In genomic region chr7:29354161-29354560, GRCm38 (mm10) we compare ENCODE assay signal across 12 mouse cellular contexts. TPM values are rescaled to one million over a fixed set of nuclear protein-coding genes. Genes with fewer than 3 reads are reported as not detected.
DNase-seq lines count a peak whose midpoint lies in the region; ATAC-seq and TF ChIP-seq lines count a peak whose summit lies in the region.
"Had no signal": no experiment of that assay in that cellular context is flagged by ENCODE, and none has a peak within 500 bp of the region (broad histone marks: within the 10 kb centered on the region; RNA-seq: fewer than 3 reads in every experiment).

No protein-coding gene starts in this region.

- TF ChIP-seq CTCF in lung, postnatal 0 days (IDR thresholded peaks at IDR 0.05), result no peak

- WGBS in heart, embryonic 12.5 days, result 73% methylated on average over 8 of the region's 8 CpGs
- WGBS in lung, postnatal 0 days, result 96% methylated on average over 8 of the region's 8 CpGs
- WGBS in midbrain, embryonic 11.5 days, result 87% methylated on average over 8 of the region's 8 CpGs

- H3K9ac ChIP-seq in heart, embryonic 12.5 days, result no peak overlapping the region
- H3K9ac ChIP-seq in lung, postnatal 0 days (replicated peaks; ENCODE audit: low read depth), result no peak overlapping the region
- H3K9ac ChIP-seq in midbrain, embryonic 11.5 days (ENCODE audit: low read length), result no peak overlapping the region

- peak; percentile 13 to 46 for DNase-seq in heart, adult 9 months (ENCODE audit: low spot score in 2 of 2)
- peak; percentile 88 for DNase-seq in adrenal gland, postnatal 36 days
- peak; percentile 52 for DNase-seq in gastrocnemius, postnatal 25 days
- peak; percentile 76 for DNase-seq in ovary, postnatal 36 days (ENCODE audit: low spot score)
- no peak for DNase-seq in lung, postnatal 0 days (ENCODE audit: low spot score)
- no peak for DNase-seq in midbrain, embryonic 11.5 days (ENCODE audit: low spot score, missing footprints)
- DNase-seq: lung, postnatal 4 days; thymus, adult 2 months had no signal

- peaks cover 2% of the 10 kb centered on the region; the same call in 1 of the 2 replicates for H3K36me3 ChIP-seq in heart, embryonic 12.5 days
- peaks cover 15% of the 10 kb centered on the region; the same call in 1 of the 2 replicates for H3K36me3 ChIP-seq in lung, postnatal 0 days (ENCODE audit: insufficient read depth, low read length)
- peaks cover 2% of the 10 kb centered on the region for H3K36me3 ChIP-seq in midbrain, embryonic 11.5 days (ENCODE audit: control insufficient read depth, insufficient read depth, low read length)

- H3K27me3 ChIP-seq in heart, embryonic 12.5 days (replicated peaks), result 0 out of 2 replicates have a peak, but pooled peaks cover 6% of the 10 kb centered on the region
- no peaks in the 10 kb centered on the region for H3K27me3 ChIP-seq in lung, postnatal 0 days (replicated peaks; ENCODE audit: insufficient read depth, low read length)
- no peaks in the 10 kb centered on the region for H3K27me3 ChIP-seq in midbrain, embryonic 11.5 days (ENCODE audit: control insufficient read depth, insufficient read depth, low read length)

- no peak for TF ChIP-seq EP300 in lung, postnatal 0 days (IDR thresholded peaks at IDR 0.05)

- no peak overlapping the region for H3K4me3 ChIP-seq in heart, embryonic 12.5 days
- no peak overlapping the region for H3K4me3 ChIP-seq in lung, postnatal 0 days (ENCODE audit: low read depth, low read length)
- H3K4me3 ChIP-seq in midbrain, embryonic 11.5 days (ENCODE audit: low read depth, low read length), result no peak overlapping the region
- H3K4me3 ChIP-seq: erythroblast, embryonic 14.5 days had no signal

- no peaks in the 10 kb centered on the region for H3K4me1 ChIP-seq in heart, embryonic 12.5 days (replicated peaks)
- no peaks in the 10 kb centered on the region for H3K4me1 ChIP-seq in lung, postnatal 0 days (ENCODE audit: insufficient read depth, low read depth, low read length)
- H3K4me1 ChIP-seq in midbrain, embryonic 11.5 days (ENCODE audit: control insufficient read depth, insufficient read depth, low read length), result no peaks in the 10 kb centered on the region

- no peak for ATAC-seq in heart, embryonic 12.5 days (ENCODE audit: insufficient number of reproducible peaks, low FRiP score)
- no peak for ATAC-seq in lung, postnatal 0 days
- no peak for ATAC-seq in midbrain, embryonic 11.5 days (ENCODE audit: low FRiP score)
- ATAC-seq: inflammation-experienced regulatory T-cells, adult 6 months had no signal

- no peak overlapping the region for H3K27ac ChIP-seq in heart, embryonic 12.5 days (ENCODE audit: poor library complexity, severe bottlenecking)
- H3K27ac ChIP-seq in lung, postnatal 0 days (ENCODE audit: low read length), result no peak overlapping the region
- no peak overlapping the region for H3K27ac ChIP-seq in midbrain, embryonic 11.5 days (ENCODE audit: low read depth, low read length)

- no peak overlapping the region for H3K4me2 ChIP-seq in heart, embryonic 12.5 days
- H3K4me2 ChIP-seq in lung, postnatal 0 days (replicated peaks; ENCODE audit: low read depth, low read length), result no peak overlapping the region
- H3K4me2 ChIP-seq in midbrain, embryonic 11.5 days, result no peak overlapping the region

- H3K9me3 ChIP-seq in heart, embryonic 12.5 days (replicated peaks), result no peaks in the 10 kb centered on the region
- no peaks in the 10 kb centered on the region for H3K9me3 ChIP-seq in lung, postnatal 0 days (ENCODE audit: low read length)
- H3K9me3 ChIP-seq in midbrain, embryonic 11.5 days (ENCODE audit: control insufficient read depth, low read length), result no peaks in the 10 kb centered on the region
- H3K9me3 ChIP-seq: G1E had no signal

RNA-seq across cellular contexts. Expression of gene Dpf1, which starts 50.4 kb away (rescaled TPM):
- 2.2 TPM in 2 replicates for polyA plus RNA-seq in heart, embryonic 12.5 days (2016; fragmentation: Nextera tagmentation; extraction: Ambion mirVana)
- total RNA-seq in adrenal gland, postnatal 36 days (2021), result 1 to 10 TPM; 2.7 to 3.0 TPM
- 1 to 10 TPM; 1.9 to 2.0 TPM for total RNA-seq in gastrocnemius, postnatal 25 days (2021)
- polyA plus RNA-seq in lung, postnatal 0 days (2015; fragmentation: Nextera tagmentation; extraction: Ambion mirVana), result 2.0 and 2.5 TPM in 2 replicates
- polyA plus RNA-seq in midbrain, embryonic 11.5 days (2014; fragmentation: Nextera tagmentation; extraction: Ambion mirVana), result 59.9 and 62.9 TPM in 2 replicates

Comparison
In these comparisons a context has a peak if more than half of its experiments do, and no peak if none do; other contexts are left out.
1. DNase-seq: peak in heart, adult 9 months (2 of 2), adrenal gland, postnatal 36 days (2 of 2), gastrocnemius, postnatal 25 days (single experiment) and ovary, postnatal 36 days (single experiment); none in lung, postnatal 0 days (single experiment) and midbrain, embryonic 11.5 days (single experiment).
2. RNA of gene Dpf1, which starts 50.4 kb away (polyA plus RNA-seq): 59.9 to 62.9 TPM in midbrain, embryonic 11.5 days; 2.2 TPM in heart, embryonic 12.5 days and 2.0 to 2.5 TPM in lung, postnatal 0 days; every median in the first group is over 10 times any median in the second.